Mouse (Mus musculus) small intestine, adult 2 months (tissue): ENCODE data around the gene Nvl.

Experiments used
- CTCF ChIP-seq: fragments of 200-500 bp; IDR thresholded peaks from 2 replicates; pipeline ENCODE4 v1.5.1; 2012; ENCODE audit warnings: low read depth, mild to moderate bottlenecking, control low read depth, inconsistent platforms, low read length, moderate library complexity, mixed read lengths; ENCODE audit not compliant: insufficient replicate concordance, insufficient read length; ENCODE audit errors: extremely low read depth
- POLR2A ChIP-seq: fragments of 200-500 bp; IDR thresholded peaks from 2 replicates; pipeline ENCODE4 v1.6.1; 2012; ENCODE audit warnings: low read depth, mild to moderate bottlenecking, control low read depth, inconsistent platforms, low read length, moderate library complexity

GRCm38 (mm10) chr1:181143950-181144836 is at the start of gene Nvl, which contains the start of gene Cnih4:
- no peak for TF ChIP-seq POLR2A
- TF ChIP-seq CTCF: no peak
